Mouse (Mus musculus): Measurements from ENCODE around the gene Rasgef1b. TPM values are rescaled to one million over a fixed set of nuclear protein-coding genes. Genes with fewer than 3 reads are reported as not detected.
"Not testable (repeated sequence)": the region's sequence is repeated elsewhere in the genome, so short reads cannot be mapped to it uniquely, and the experiment has no call there.

Gene Rasgef1b
- polyA plus RNA-seq, 1 experiment from 2014 or later, result 12.0 TPM

DNA sequence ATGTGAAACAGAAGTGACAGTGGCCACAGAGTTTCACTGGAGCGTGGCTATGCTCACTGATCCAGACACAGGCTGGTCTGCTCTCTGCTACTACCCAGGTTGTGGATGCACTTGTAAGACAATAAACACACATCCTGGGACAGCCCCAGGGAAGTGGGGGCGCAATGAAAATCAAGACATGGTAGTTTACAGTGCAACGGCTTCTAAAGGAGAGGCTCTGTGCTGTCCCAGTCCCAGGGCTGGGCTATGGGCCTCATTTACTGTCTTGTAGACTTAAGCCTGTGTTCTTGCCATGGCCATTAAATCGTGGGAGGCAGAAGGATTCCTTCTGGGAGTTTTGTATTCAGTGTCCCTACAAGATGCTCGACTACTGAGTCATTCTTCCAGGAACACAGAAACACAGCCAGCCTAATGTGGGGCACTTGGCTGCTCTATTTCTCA, 504.3 kb downstream of the Rasgef1b start:
- H3K4me3 ChIP-seq (replicated peaks), result no peak overlapping the region
- peaks cover 28% of the 10 kb centered on the region for H3K36me3 ChIP-seq
- no peaks in the 10 kb centered on the region for H3K4me1 ChIP-seq
- H3K4me2 ChIP-seq, result no peak overlapping the region
- no peak for ATAC-seq (ENCODE audit: insufficient read depth, low FRiP score, low read depth)
- H3K27me3 ChIP-seq (replicated peaks), result no peaks in the 10 kb centered on the region
- H3K27ac ChIP-seq, result no peak overlapping the region
- WGBS, result 56% methylated on average over 5 of the region's 5 CpGs
- H3K9ac ChIP-seq, result no peak overlapping the region
- no peaks in the 10 kb centered on the region for H3K9me3 ChIP-seq

GRCm38 (mm10) chr5:99223869-99224498, 504.9 kb downstream of the Rasgef1b start:
- H3K36me3 ChIP-seq, result peaks cover 31% of the 10 kb centered on the region
- H3K4me2 ChIP-seq, result no peak overlapping the region
- no peak for ATAC-seq (ENCODE audit: insufficient read depth, low FRiP score, low read depth)
- no peaks in the 10 kb centered on the region for H3K27me3 ChIP-seq (replicated peaks)
- H3K4me3 ChIP-seq (replicated peaks), result no peak overlapping the region
- H3K4me1 ChIP-seq, result no peaks in the 10 kb centered on the region
- no peak overlapping the region for H3K9ac ChIP-seq
- WGBS, result 56% methylated on average over 15 of the region's 15 CpGs
- no peaks in the 10 kb centered on the region for H3K9me3 ChIP-seq
- H3K27ac ChIP-seq, result no peak overlapping the region

- 46% methylated on average over 5 of the region's 5 CpGs for WGBS
- no peak for ATAC-seq (ENCODE audit: insufficient read depth, low FRiP score, low read depth)
- no peak overlapping the region for H3K27ac ChIP-seq
Observed at GRCm38 (mm10) chr5:99218385-99218784, 510.5 kb downstream of the Rasgef1b start.

GRCm38 (mm10) chr5:99216588-99217152, 512.2 kb downstream of the Rasgef1b start:
- not testable (repeated sequence) for H3K27me3 ChIP-seq (replicated peaks); H3K9ac ChIP-seq; H3K4me2 ChIP-seq; H3K4me1 ChIP-seq; H3K9me3 ChIP-seq; H3K4me3 ChIP-seq (replicated peaks); H3K27ac ChIP-seq; ATAC-seq (ENCODE audit: insufficient read depth, low FRiP score, low read depth)
- WGBS, result 86% methylated on average over 1 of the region's 1 CpGs
- peaks cover 25% of the 10 kb centered on the region for H3K36me3 ChIP-seq

More at GRCm38 (mm10) chr5:99218385-99218784, 510.5 kb downstream of the Rasgef1b start:
- Histone ChIP-seq H3K4me2 (no peak overlapping the region), H3K27me3 (replicated peaks) (no peaks in the 10 kb centered on the region), H3K36me3 (peaks cover 30% of the 10 kb centered on the region), H3K9ac (no peak overlapping the region), H3K4me1 (no peaks in the 10 kb centered on the region), H3K9me3 (no peaks in the 10 kb centered on the region), H3K4me3 (replicated peaks) (no peak overlapping the region)

GRCm38 (mm10) chr5:99215207-99216157, 513.4 kb downstream of the Rasgef1b start:
- Histone ChIP-seq H3K27me3 (replicated peaks) (no peaks in the 10 kb centered on the region), H3K27ac (no peak overlapping the region), H3K4me1 (no peaks in the 10 kb centered on the region), H3K9me3 (no peaks in the 10 kb centered on the region), H3K4me3 (replicated peaks) (no peak overlapping the region), H3K36me3 (peaks cover 14% of the 10 kb centered on the region), H3K9ac (no peak overlapping the region), H3K4me2 (no peak overlapping the region)
- no peak for ATAC-seq (ENCODE audit: insufficient read depth, low FRiP score, low read depth)
- 77% methylated on average over 7 of the region's 7 CpGs for WGBS

GRCm38 (mm10) chr5:99214400-99214799, 514.5 kb downstream of the Rasgef1b start:
- no peak for ATAC-seq (ENCODE audit: insufficient read depth, low FRiP score, low read depth)
- Histone ChIP-seq H3K36me3 (peaks cover 12% of the 10 kb centered on the region; the same call in 1 of the 2 replicates), H3K27ac (no peak overlapping the region), H3K9me3 (no peaks in the 10 kb centered on the region), H3K4me2 (no peak overlapping the region), H3K9ac (no peak overlapping the region), H3K27me3 (replicated peaks) (no peaks in the 10 kb centered on the region), H3K4me3 (replicated peaks) (no peak overlapping the region), H3K4me1 (no peaks in the 10 kb centered on the region)
- WGBS, result 63% methylated on average over 6 of the region's 6 CpGs

DNA sequence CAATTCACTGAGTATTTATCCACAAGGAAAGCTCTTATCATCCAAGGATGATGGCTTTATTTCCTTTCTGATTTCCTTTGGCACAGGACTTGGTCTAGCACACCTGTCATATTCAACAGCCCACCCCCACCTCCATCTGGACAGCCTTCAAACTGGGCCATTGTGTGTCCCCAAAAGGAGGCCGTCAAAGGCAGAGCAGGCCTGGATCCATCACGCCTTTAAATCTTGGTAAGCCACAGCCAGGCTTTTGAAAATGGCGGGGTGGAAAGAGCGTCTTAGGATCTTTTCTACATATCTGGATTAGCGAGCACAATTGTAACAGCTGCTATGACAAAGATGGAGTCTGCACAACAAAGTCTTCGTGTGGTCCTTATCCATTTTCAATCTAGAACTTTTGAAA, 515.7 kb downstream of the Rasgef1b start:
- ATAC-seq (ENCODE audit: insufficient read depth, low FRiP score, low read depth), result no peak
- H3K4me1 ChIP-seq, result no peaks in the 10 kb centered on the region
- no peak overlapping the region for H3K4me2 ChIP-seq
- no peak overlapping the region for H3K9ac ChIP-seq
- H3K4me3 ChIP-seq (replicated peaks), result no peak overlapping the region
- H3K36me3 ChIP-seq, result peaks cover 7% of the 10 kb centered on the region; the same call in 1 of the 2 replicates
- WGBS, result 85% methylated on average over 6 of the region's 6 CpGs
- no peaks in the 10 kb centered on the region for H3K9me3 ChIP-seq
- H3K27me3 ChIP-seq (replicated peaks), result no peaks in the 10 kb centered on the region
- no peak overlapping the region for H3K27ac ChIP-seq

DNA sequence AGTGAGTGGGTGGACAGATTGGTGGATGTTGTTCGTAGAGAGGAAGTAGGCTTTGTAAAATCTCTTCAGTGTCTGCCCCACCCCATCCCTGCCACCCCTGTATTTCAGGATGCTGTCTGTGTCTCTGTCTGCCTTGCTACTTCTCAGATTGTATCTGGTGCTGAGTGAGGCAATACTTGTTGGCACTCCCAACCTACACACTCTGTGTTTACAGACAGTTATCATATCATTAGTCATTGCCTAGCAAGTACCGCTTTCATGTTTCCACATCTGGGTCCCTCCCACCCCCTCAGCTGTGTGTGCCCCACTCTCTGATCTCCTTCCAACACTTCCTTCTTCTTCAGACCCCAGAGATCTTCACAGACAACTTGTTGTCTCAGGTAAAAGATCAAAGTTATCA, 525.4 kb downstream of the Rasgef1b start:
- Histone ChIP-seq H3K36me3 (no peaks in the 10 kb centered on the region), H3K4me2 (no peak overlapping the region), H3K9ac (no peak overlapping the region), H3K9me3 (no peaks in the 10 kb centered on the region), H3K4me3 (replicated peaks) (no peak overlapping the region), H3K27ac (no peak overlapping the region), H3K4me1 (no peaks in the 10 kb centered on the region), H3K27me3 (replicated peaks) (no peaks in the 10 kb centered on the region)
- no peak for ATAC-seq (ENCODE audit: insufficient read depth, low FRiP score, low read depth)
- WGBS, result 34% methylated on average over 2 of the region's 2 CpGs

GRCm38 (mm10) chr5:99202074-99202837, 526.6 kb downstream of the Rasgef1b start:
- Histone ChIP-seq H3K4me2 (peak overlapping the region; percentile 46), H3K27ac (no peak overlapping the region), H3K27me3 (replicated peaks) (no peaks in the 10 kb centered on the region), H3K4me3 (replicated peaks) (no peak overlapping the region; the same call in 1 of the 2 replicates), H3K4me1 (no peaks in the 10 kb centered on the region), H3K9me3 (no peaks in the 10 kb centered on the region), H3K36me3 (no peaks in the 10 kb centered on the region), H3K9ac (no peak overlapping the region)
- WGBS, result 55% methylated on average over 15 of the region's 15 CpGs
- ATAC-seq (ENCODE audit: insufficient read depth, low FRiP score, low read depth), result no peak

- Histone ChIP-seq H3K4me3 (replicated peaks) (no peak overlapping the region), H3K9ac (no peak overlapping the region), H3K36me3 (no peaks in the 10 kb centered on the region), H3K27me3 (replicated peaks) (no peaks in the 10 kb centered on the region), H3K9me3 (no peaks in the 10 kb centered on the region), H3K4me1 (0 out of 2 replicates have a peak, but pooled peaks cover 5% of the 10 kb centered on the region), H3K4me2 (no peak overlapping the region), H3K27ac (no peak overlapping the region)
- 94% methylated on average over 5 of the region's 5 CpGs for WGBS
- no peak for ATAC-seq (ENCODE audit: insufficient read depth, low FRiP score, low read depth)
Observed at GRCm38 (mm10) chr5:99195436-99195835, 533.4 kb downstream of the Rasgef1b start.

DNA sequence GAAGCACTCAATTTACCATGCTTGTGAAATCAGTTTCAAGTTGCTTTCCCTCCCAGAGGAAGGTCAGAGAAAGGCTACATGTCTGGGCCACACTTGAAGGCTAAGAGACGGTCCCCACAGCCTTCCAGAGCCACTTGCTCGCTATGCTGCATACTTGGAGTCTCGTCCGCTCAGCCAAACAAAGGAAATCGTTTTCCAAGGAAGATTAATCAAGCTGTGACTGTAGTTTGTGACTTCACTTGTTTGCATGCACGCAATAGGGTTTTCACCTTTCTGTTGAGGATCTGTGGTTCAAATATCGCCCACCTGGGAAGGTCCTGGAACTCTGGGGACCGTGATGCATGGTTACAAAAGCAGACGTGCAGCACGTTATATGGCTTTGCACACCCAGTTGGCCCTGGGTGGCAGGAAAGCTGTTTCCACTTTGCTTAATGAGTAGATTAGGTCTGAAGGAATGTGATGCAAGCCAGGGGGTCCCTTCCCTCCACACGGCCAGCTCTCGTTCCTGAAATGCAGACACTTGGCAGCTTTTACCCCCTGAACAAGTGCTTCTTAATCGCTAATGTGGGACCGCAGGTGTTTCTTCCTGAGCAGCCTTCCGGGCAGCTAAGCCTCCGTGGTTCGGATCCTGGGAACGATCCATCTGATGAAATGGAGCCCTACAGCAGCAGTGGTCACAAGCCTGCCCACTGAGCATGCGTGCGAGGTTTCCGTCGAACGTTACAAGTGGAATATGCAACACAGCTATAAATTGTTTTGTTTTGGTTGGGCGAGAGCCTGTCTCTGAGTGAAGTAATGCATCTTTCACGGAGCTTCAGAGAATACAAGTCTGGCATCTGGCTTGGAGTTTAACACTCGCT, 537.7 kb downstream of the Rasgef1b start:
- Histone ChIP-seq H3K4me1 (0 out of 2 replicates have a peak, but pooled peaks cover 5% of the 10 kb centered on the region), H3K27ac (no peak overlapping the region), H3K27me3 (replicated peaks) (no peaks in the 10 kb centered on the region), H3K36me3 (no peaks in the 10 kb centered on the region), H3K9me3 (no peaks in the 10 kb centered on the region), H3K9ac (no peak overlapping the region), H3K4me2 (peak overlapping the region; percentile 31), H3K4me3 (replicated peaks) (no peak overlapping the region)
- ATAC-seq (ENCODE audit: insufficient read depth, low FRiP score, low read depth), result no peak
- WGBS, result 45% methylated on average over 26 of the region's 26 CpGs
